Mouse (Mus musculus): ENCODE measurements around the gene Il1rapl1. TPM values are rescaled to one million over a fixed set of nuclear protein-coding genes. Genes with fewer than 3 reads are reported as not detected.

Il1rapl1 gene
- total and polyA plus RNA-seq, 3 experiments = 0.05 TPM; not detected in 2

DNA sequence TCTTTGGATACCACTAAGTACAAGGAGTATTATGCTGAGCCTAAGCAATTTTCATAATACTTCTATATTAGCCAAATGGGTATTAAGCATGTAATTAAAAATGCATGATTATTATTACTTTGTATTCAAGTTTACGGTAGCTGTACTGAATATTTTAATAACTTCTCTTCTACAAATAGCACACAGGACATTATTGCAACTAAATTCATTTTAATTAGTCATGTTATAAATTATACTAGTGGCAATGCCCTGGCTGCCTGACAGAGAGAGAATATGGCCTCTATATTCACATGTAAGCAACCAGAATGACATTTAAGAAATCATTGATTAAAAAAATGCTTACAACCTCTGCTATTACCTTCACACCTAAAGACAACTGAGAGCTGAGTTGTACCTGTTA lies 1160.8 kb downstream of the Il1rapl1 start:
- no peak for TF ChIP-seq CTCF (IDR thresholded peaks at IDR 0.05; ENCODE audit: low read depth, low read length)
- no peak for TF ChIP-seq GATA2 (IDR thresholded peaks at IDR 0.05; ENCODE audit: borderline replicate concordance, low read depth, low read length)
- TF ChIP-seq GATA1 (IDR thresholded peaks at IDR 0.05; ENCODE audit: borderline replicate concordance, low read length) = no peak
- TF ChIP-seq POLR2AphosphoS5 (IDR thresholded peaks at IDR 0.05; ENCODE audit: insufficient replicate concordance, low read depth, low read length) = no peak
- no peak for TF ChIP-seq TAL1 (conservative IDR thresholded peaks at IDR 0.05; ENCODE audit: low read depth, low read length)
- Histone ChIP-seq H3K4me1 (ENCODE audit: insufficient read depth, low read depth, low read length) (no peaks in the 10 kb centered on the region), H3K27me3 (ENCODE audit: insufficient read depth, low read length) (no peaks in the 10 kb centered on the region), H3K36me3 (replicated peaks) (no peaks in the 10 kb centered on the region), H3K9me3 (replicated peaks) (no peaks in the 10 kb centered on the region), H3K4me3 (ENCODE audit: low read depth, low read length) (no peak overlapping the region)
- ATAC-seq (ENCODE audit: extremely low read depth, insufficient number of reproducible peaks, low FRiP score, poor library complexity, severe bottlenecking) (no peak), DNase-seq (ENCODE audit: low spot score) (no peak)

DNA sequence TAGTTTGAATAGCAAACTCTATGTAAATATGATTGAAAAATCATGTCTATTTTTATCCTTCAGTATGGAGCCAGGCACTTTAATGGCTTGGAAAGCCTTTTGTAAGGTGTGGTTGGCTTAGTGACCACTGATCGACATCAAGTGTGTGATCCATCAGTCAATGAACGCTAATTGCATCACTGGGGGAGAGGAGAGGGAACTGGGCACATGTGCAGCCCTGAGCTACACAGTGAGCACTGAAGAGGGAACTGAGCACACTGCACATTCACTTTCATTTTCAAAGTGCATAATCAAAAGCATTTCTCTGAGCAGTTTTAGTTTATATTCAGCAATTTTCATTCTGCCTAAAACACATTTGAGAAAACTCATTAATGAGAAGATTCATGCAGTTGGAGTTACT lies 1164.5 kb downstream of the Il1rapl1 start:
- ATAC-seq (ENCODE audit: extremely low read depth, insufficient number of reproducible peaks, low FRiP score, poor library complexity, severe bottlenecking) (no peak), DNase-seq (ENCODE audit: low spot score) (no peak)
- H3K27me3 ChIP-seq (ENCODE audit: insufficient read depth, low read length) = no peaks in the 10 kb centered on the region
- no peaks in the 10 kb centered on the region for H3K4me1 ChIP-seq (ENCODE audit: insufficient read depth, low read depth, low read length)
- H3K4me3 ChIP-seq (ENCODE audit: low read depth, low read length) = no peak overlapping the region
- no peak for TF ChIP-seq CTCF (IDR thresholded peaks at IDR 0.05; ENCODE audit: low read depth, low read length)
- TF ChIP-seq TAL1 (conservative IDR thresholded peaks at IDR 0.05; ENCODE audit: low read depth, low read length) = no peak
- no peak for TF ChIP-seq GATA1 (IDR thresholded peaks at IDR 0.05; ENCODE audit: borderline replicate concordance, low read length)
- TF ChIP-seq GATA2 (IDR thresholded peaks at IDR 0.05; ENCODE audit: borderline replicate concordance, low read depth, low read length) = no peak
- H3K9me3 ChIP-seq (replicated peaks) = no peaks in the 10 kb centered on the region
- H3K36me3 ChIP-seq (replicated peaks) = no peaks in the 10 kb centered on the region

DNA sequence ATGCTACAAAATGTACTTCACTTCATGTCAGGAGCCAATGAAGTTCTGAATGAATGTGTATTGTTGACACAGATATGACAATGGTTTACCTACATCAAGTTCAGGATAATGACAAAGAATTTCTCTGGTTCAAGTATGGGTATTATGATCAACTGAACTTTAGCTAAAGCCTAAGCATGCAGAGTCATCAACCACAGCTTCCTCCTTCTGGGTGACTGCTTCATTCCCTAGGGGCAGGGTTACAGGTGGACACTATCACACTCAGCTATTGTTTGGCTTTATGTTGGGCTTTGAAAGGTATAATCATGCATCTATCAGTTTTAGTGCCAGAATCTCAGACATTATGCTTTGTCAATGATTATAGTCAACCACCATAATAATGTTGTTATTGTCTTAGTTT lies 1166.3 kb downstream of the Il1rapl1 start:
- no peaks in the 10 kb centered on the region for H3K9me3 ChIP-seq (replicated peaks)
- ATAC-seq (ENCODE audit: extremely low read depth, insufficient number of reproducible peaks, low FRiP score, poor library complexity, severe bottlenecking) (no peak), DNase-seq (ENCODE audit: low spot score) (no peak)
- no peaks in the 10 kb centered on the region for H3K36me3 ChIP-seq (replicated peaks)
- H3K4me3 ChIP-seq (ENCODE audit: low read depth, low read length) = no peak overlapping the region
- no peaks in the 10 kb centered on the region for H3K4me1 ChIP-seq (ENCODE audit: insufficient read depth, low read depth, low read length)
- no peaks in the 10 kb centered on the region for H3K27me3 ChIP-seq (ENCODE audit: insufficient read depth, low read length)
- no peak for TF ChIP-seq TAL1 (conservative IDR thresholded peaks at IDR 0.05; ENCODE audit: low read depth, low read length)
- TF ChIP-seq CTCF (IDR thresholded peaks at IDR 0.05; ENCODE audit: low read depth, low read length) = no peak
- no peak for TF ChIP-seq GATA1 (IDR thresholded peaks at IDR 0.05; ENCODE audit: borderline replicate concordance, low read length)
- TF ChIP-seq POLR2AphosphoS5 (IDR thresholded peaks at IDR 0.05; ENCODE audit: insufficient replicate concordance, low read depth, low read length) = no peak
- no peak for TF ChIP-seq GATA2 (IDR thresholded peaks at IDR 0.05; ENCODE audit: borderline replicate concordance, low read depth, low read length)

DNA sequence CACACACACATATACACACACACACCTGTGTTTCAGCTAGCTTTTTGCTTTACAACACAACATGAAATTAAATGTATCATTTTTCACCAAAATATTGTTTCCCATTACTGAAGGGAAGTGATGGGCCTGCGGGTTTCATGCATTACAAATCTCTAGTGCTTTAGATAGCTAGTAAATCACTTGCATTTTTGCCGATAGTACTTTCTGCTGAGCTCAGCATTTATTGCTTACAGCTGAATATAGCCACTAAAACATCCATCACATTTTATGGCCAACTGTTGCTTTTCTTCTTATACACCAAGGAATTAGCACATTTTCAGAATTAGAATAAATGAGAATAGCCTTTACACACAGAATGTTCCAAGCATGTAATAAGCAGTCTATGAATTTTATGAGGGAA lies 1260.6 kb downstream of the Il1rapl1 start:
- DNase-seq (ENCODE audit: low spot score) (no peak), ATAC-seq (ENCODE audit: extremely low read depth, insufficient number of reproducible peaks, low FRiP score, poor library complexity, severe bottlenecking) (no peak)
- H3K4me3 ChIP-seq (ENCODE audit: low read depth, low read length) = no peak overlapping the region
- TF ChIP-seq POLR2AphosphoS5 (IDR thresholded peaks at IDR 0.05; ENCODE audit: insufficient replicate concordance, low read depth, low read length) = no peak
- no peak for TF ChIP-seq GATA1 (IDR thresholded peaks at IDR 0.05; ENCODE audit: borderline replicate concordance, low read length)
- no peak for TF ChIP-seq GATA2 (IDR thresholded peaks at IDR 0.05; ENCODE audit: borderline replicate concordance, low read depth, low read length)
- no peak for TF ChIP-seq CTCF (IDR thresholded peaks at IDR 0.05; ENCODE audit: low read depth, low read length)
- no peak for TF ChIP-seq TAL1 (conservative IDR thresholded peaks at IDR 0.05; ENCODE audit: low read depth, low read length)
- no peaks in the 10 kb centered on the region for H3K9me3 ChIP-seq (replicated peaks)
- H3K36me3 ChIP-seq (replicated peaks) = no peaks in the 10 kb centered on the region
- no peaks in the 10 kb centered on the region for H3K27me3 ChIP-seq (ENCODE audit: insufficient read depth, low read length)
- no peaks in the 10 kb centered on the region for H3K4me1 ChIP-seq (ENCODE audit: insufficient read depth, low read depth, low read length)

DNA sequence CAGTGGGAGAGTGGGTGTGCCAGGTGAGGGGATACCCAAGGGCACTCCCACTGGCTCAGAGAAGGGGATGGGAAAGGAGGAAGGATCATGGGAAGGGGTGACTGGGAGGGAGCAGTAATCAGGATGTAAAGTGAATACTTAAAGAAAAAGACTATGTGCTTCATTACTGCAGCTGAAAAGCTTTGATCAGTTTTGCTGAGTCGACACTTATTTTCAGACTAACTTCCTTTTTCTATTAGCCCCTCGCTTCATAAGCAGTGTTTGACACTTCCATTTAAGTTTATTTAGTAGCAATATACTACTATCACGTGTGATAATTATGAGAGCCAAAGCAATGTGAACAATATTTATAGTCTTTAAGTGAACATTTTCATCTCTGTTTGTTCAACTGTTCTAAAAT lies 1307.2 kb downstream of the Il1rapl1 start:
- no peak for TF ChIP-seq CTCF (IDR thresholded peaks at IDR 0.05; ENCODE audit: low read depth, low read length)
- TF ChIP-seq GATA1 (IDR thresholded peaks at IDR 0.05; ENCODE audit: borderline replicate concordance, low read length) = no peak
- no peak for TF ChIP-seq GATA2 (IDR thresholded peaks at IDR 0.05; ENCODE audit: borderline replicate concordance, low read depth, low read length)
- H3K4me3 ChIP-seq (ENCODE audit: low read depth, low read length) = no peak overlapping the region
- no peaks in the 10 kb centered on the region for H3K27me3 ChIP-seq (ENCODE audit: insufficient read depth, low read length)
- H3K36me3 ChIP-seq (replicated peaks) = no peaks in the 10 kb centered on the region
- DNase-seq (ENCODE audit: low spot score) = no peak
- no peaks in the 10 kb centered on the region for H3K9me3 ChIP-seq (replicated peaks)
- no peak for ATAC-seq (ENCODE audit: extremely low read depth, insufficient number of reproducible peaks, low FRiP score, poor library complexity, severe bottlenecking)
- H3K4me1 ChIP-seq (ENCODE audit: insufficient read depth, low read depth, low read length) = no peaks in the 10 kb centered on the region

DNA sequence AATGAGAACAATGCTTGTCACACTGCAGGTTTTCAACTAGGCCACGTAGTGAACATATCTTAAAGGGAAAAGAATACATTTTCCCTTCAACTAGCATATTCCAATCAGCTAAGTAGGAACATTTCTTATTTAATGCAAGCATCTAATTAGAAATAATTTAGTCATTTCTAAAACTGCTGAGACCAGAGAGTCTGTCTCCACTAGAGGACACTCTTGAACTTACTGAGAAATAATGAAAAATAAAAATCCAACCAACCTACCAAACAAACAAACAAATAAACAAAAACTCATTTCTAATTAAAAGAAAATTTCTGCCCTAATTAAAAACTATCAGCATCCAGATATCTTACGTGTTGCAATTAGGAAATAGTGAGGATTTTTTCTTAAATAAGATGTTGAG lies 1312.7 kb downstream of the Il1rapl1 start:
- Histone ChIP-seq H3K4me1 (ENCODE audit: insufficient read depth, low read depth, low read length) (no peaks in the 10 kb centered on the region), H3K36me3 (replicated peaks) (no peaks in the 10 kb centered on the region), H3K9me3 (replicated peaks) (no peaks in the 10 kb centered on the region), H3K4me3 (ENCODE audit: low read depth, low read length) (no peak overlapping the region), H3K27me3 (ENCODE audit: insufficient read depth, low read length) (no peaks in the 10 kb centered on the region)
- DNase-seq (ENCODE audit: low spot score) (no peak), ATAC-seq (ENCODE audit: extremely low read depth, insufficient number of reproducible peaks, low FRiP score, poor library complexity, severe bottlenecking) (no peak)
- TF ChIP-seq CTCF (IDR thresholded peaks at IDR 0.05; ENCODE audit: low read depth, low read length) (no peak), GATA2 (IDR thresholded peaks at IDR 0.05; ENCODE audit: borderline replicate concordance, low read depth, low read length) (no peak), POLR2AphosphoS5 (IDR thresholded peaks at IDR 0.05; ENCODE audit: insufficient replicate concordance, low read depth, low read length) (no peak), GATA1 (IDR thresholded peaks at IDR 0.05; ENCODE audit: borderline replicate concordance, low read length) (no peak), TAL1 (conservative IDR thresholded peaks at IDR 0.05; ENCODE audit: low read depth, low read length) (no peak)

DNA sequence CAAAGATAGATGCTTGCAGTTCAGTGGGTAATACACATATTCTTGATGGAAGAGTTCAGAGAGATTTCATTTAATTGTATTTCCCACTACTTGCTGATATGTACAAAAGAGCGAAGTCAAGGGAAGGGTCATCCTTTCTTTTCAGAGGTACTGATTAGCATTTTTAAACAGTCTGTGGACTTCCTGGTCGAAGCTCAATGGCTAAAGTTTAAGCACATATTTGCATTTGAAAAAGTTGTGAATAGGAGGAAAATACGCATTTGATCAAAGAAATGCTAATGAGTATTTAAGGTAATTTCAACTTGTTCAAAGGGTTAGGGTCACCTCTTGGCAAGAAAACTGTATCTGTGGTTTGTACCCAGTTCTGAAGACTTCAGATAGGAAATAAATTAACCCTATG lies 1386.6 kb downstream of the Il1rapl1 start:
- Histone ChIP-seq H3K27me3 (ENCODE audit: insufficient read depth, low read length) (no peaks in the 10 kb centered on the region), H3K36me3 (replicated peaks) (no peaks in the 10 kb centered on the region), H3K4me3 (ENCODE audit: low read depth, low read length) (no peak overlapping the region), H3K9me3 (replicated peaks) (no peaks in the 10 kb centered on the region), H3K4me1 (ENCODE audit: insufficient read depth, low read depth, low read length) (no peaks in the 10 kb centered on the region)
- no peak for DNase-seq (ENCODE audit: low spot score)
- no peak for ATAC-seq (ENCODE audit: extremely low read depth, insufficient number of reproducible peaks, low FRiP score, poor library complexity, severe bottlenecking)
- no peak for TF ChIP-seq POLR2AphosphoS5 (IDR thresholded peaks at IDR 0.05; ENCODE audit: insufficient replicate concordance, low read depth, low read length)
- TF ChIP-seq GATA1 (IDR thresholded peaks at IDR 0.05; ENCODE audit: borderline replicate concordance, low read length) = no peak
- TF ChIP-seq CTCF (IDR thresholded peaks at IDR 0.05; ENCODE audit: low read depth, low read length) = no peak
- TF ChIP-seq TAL1 (conservative IDR thresholded peaks at IDR 0.05; ENCODE audit: low read depth, low read length) = no peak
- no peak for TF ChIP-seq GATA2 (IDR thresholded peaks at IDR 0.05; ENCODE audit: borderline replicate concordance, low read depth, low read length)
